Mouse (Mus musculus) hindbrain, embryonic 16.5 days (tissue): ENCODE results near the gene Tmem37. TPM values are rescaled to one million over a fixed set of nuclear protein-coding genes. Genes with fewer than 3 reads are reported as not detected.
A peak's percentile ranks its signal among the peaks of the same experiment; 100 is the strongest.

ENCODE experiments used
- ATAC-seq: fragments of 200-750 bp; cut with Nextera tagmentation; 2 replicates; pipeline ENCODE4 v1.8.0; 2017; ENCODE audit warnings: moderate TSS enrichment, moderate library complexity
- H3K27ac ChIP-seq: fragments of 300-500 bp; sonication (generic); 2 replicates; pipeline ENCODE4 v1.5.1; 2014; ENCODE audit warnings: low read depth, mild to moderate bottlenecking, control low read depth, low read length, moderate library complexity
- H3K27me3 ChIP-seq: fragments of 300-500 bp; sonication (generic); replicated peaks from 2 replicates; pipeline ENCODE4 v1.6.1; 2014; ENCODE audit warnings: low read length; ENCODE audit not compliant: control insufficient read depth, insufficient read depth
- H3K36me3 ChIP-seq: fragments of 300-500 bp; sonication (generic); 2 replicates; pipeline ENCODE4 v1.6.1; 2014; ENCODE audit warnings: mild to moderate bottlenecking, low read length, moderate library complexity, mixed read lengths; ENCODE audit not compliant: control insufficient read depth, insufficient read depth
- H3K4me1 ChIP-seq: fragments of 300-500 bp; sonication (generic); 2 replicates; pipeline ENCODE4 v1.6.1; 2014; ENCODE audit warnings: low read depth, low read length; ENCODE audit not compliant: control insufficient read depth, insufficient read depth
- H3K4me2 ChIP-seq: fragments of 300-500 bp; sonication (generic); 2 replicates; pipeline ENCODE4 v1.6.1; 2014; ENCODE audit warnings: mild to moderate bottlenecking, low read length, control low read depth, moderate library complexity
- H3K4me3 ChIP-seq: fragments of 300-500 bp; sonication (generic); 2 replicates; pipeline ENCODE4 v1.5.1; 2014; ENCODE audit warnings: mild to moderate bottlenecking, low read length, control low read depth, moderate library complexity
- H3K9ac ChIP-seq: fragments of 300-500 bp; sonication (generic); 2 replicates; pipeline ENCODE4 v1.6.1; 2014; ENCODE audit warnings: low read depth, mild to moderate bottlenecking, control low read depth, low read length, moderate library complexity
- H3K9me3 ChIP-seq: fragments of 300-500 bp; sonication (generic); 2 replicates; pipeline ENCODE4 v1.6.1; 2014; ENCODE audit warnings: mild to moderate bottlenecking, low read length, moderate library complexity; ENCODE audit not compliant: control insufficient read depth
- WGBS: fragments of 180-500 bp; shearing (Covaris S2); extraction: QIAGEN DNeasy Blood & Tissue Kit; methylation state at CpG from one replicate; pipeline ENCODE4 v1.1.7; 2014; 5-methylcytosine and 5-hydroxymethylcytosine counted together
- polyA plus RNA-seq: library from polyadenylated mRNA; unstranded; fragments of >200 nt; fragmentation: Nextera tagmentation; extraction: Ambion mirVana; gene quantifications from 2 replicates; pipeline ENCODE4 v1.2.1, GENCODE M21; 2015

Tmem37 gene
- 7.7 and 10.1 TPM in 2 replicates for polyA plus RNA-seq

DNA sequence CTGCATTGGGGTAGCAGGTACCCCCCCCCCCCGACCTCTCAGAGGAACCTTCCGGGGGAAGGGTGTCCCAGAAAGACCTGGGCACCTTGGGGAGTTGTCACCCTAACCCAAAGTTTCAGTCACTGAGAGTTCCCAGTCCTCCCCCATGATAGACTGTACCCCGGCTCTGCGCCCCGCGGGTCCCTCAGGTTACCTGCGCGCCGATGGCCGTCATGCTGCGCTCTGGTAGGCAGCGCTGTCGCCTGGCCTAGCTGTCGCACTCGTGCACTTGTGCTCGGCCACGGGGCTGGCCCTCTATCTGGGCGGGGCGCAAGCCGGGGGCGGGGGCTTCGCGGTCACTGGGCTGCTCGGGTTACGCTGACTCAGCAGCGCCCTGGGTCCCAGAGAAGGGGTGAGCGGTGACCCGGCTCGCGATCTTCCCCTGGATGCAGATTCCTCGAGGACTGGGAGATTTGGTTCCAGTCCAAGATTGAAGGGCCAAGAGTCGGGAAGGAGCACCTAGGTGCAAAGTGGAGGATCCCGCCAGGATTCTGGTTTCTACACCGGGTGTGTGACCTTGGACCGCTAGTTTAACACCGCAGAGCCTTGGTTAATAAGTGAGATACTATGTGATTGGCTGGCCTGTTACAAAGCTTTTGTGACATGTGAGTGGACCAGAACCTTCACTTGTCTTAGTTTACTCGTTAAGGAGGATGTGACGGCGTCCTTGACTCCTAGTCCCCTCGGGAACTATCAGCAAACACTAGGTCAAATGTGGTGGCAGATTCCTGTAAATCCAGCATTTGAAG, at the start of gene Tmem37:
Gene Tmem37, minus strand, starts transcription at position 556 of the 788 bp plus-strand sequence.
- WGBS, result 4% methylated on average over 40 of the region's 40 CpGs
- Histone ChIP-seq H3K4me2 (peak within 1 kb of the TSS; percentile 80), H3K9me3 (no peaks in the 10 kb centered on the region), H3K9ac (peak within 1 kb of the TSS; percentile 47), H3K27me3 (peaks cover 16% of the 10 kb centered on the region), H3K36me3 (no peaks in the 10 kb centered on the region), H3K4me1 (peaks cover 7% of the 10 kb centered on the region), H3K4me3 (peak within 1 kb of the TSS; percentile 40), H3K27ac (no peak within 1 kb of the TSS)
- ATAC-seq, result peak; percentile 67

DNA sequence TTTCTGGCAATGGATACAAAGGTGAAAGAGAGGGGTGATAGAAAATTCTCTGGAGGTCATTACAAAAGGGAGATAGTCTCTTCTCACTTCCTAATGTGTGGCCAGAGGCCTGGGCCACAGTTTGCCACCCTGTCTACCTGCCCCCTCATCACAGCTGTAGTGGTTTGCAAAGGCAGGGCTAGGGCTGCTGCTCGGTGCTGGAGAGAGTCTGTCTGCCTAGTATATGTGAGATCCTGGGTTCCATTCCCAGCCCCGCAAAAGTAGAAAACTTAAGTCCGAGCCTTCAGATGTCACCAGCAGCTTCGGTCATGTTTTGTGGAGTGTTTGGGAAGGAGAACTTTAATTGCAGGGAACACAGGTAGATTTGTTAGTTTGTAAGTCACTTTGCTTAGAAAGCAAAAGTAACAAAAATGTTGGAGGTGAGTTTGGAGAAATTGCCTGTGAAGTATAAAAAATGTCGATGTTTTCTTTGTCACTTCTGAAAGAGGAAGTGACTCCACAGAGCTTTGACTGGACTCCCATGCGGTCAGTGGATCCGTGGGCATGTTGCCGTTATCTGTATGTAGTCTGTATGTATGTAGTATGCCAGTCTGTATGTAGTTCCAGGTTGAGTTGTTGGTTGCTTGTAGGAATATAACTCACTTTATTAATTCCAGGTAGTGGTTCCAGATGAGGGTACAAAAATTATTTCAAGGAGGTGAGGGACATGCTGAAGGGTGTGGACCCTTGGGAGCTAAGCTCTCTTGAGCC, 48.9 kb upstream of the Tmem37 start:
- no peak for ATAC-seq
- no peak overlapping the region for H3K4me2 ChIP-seq
- H3K9me3 ChIP-seq, result no peaks in the 10 kb centered on the region
- H3K4me1 ChIP-seq, result peaks cover 19% of the 10 kb centered on the region
- no peaks in the 10 kb centered on the region for H3K27me3 ChIP-seq
- no peak overlapping the region for H3K27ac ChIP-seq
- no peak overlapping the region for H3K9ac ChIP-seq
- no peaks in the 10 kb centered on the region for H3K36me3 ChIP-seq
- no peak overlapping the region for H3K4me3 ChIP-seq
- WGBS, result 96% methylated on average over 8 of the region's 8 CpGs

DNA sequence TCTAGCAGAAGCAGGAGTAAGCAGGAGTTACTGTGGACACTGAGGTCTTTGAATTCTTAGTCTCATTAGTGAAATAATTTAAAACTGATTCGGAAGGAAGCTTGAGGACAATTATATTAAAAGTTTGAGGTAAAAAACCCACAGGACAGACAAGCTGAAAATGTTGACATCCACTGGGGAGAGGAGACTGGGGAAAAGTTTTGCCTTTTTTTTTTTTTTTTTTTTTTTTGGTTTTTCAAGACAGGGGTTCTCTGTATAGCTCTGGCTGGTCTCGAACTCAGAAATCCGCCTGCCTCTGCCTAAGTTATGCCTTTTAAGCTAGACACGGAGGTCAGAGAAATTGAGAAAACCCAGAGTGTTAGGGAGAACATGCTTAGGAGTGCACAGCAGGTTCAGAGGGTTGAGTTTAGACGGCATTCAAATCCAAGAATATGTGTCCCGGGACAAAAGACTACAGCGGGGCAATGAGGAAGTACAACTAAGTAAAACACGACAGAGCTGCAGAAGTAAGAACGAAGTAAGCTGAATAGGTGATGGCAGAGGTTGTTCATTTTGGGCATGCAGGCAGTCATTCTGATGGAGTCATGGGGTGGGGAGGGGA, 48.2 kb upstream of the Tmem37 start:
- WGBS, result 91% methylated on average over 9 of the region's 9 CpGs
- H3K4me2 ChIP-seq, result peak overlapping the region; percentile 79
- no peaks in the 10 kb centered on the region for H3K36me3 ChIP-seq
- H3K9ac ChIP-seq, result no peak overlapping the region
- ATAC-seq, result no peak
- no peaks in the 10 kb centered on the region for H3K27me3 ChIP-seq
- H3K4me3 ChIP-seq, result peak overlapping the region; percentile 74
- H3K4me1 ChIP-seq, result peaks cover 19% of the 10 kb centered on the region
- H3K27ac ChIP-seq, result peak overlapping the region; percentile 92; the same call in 1 of the 2 replicates
- H3K9me3 ChIP-seq, result no peaks in the 10 kb centered on the region

DNA sequence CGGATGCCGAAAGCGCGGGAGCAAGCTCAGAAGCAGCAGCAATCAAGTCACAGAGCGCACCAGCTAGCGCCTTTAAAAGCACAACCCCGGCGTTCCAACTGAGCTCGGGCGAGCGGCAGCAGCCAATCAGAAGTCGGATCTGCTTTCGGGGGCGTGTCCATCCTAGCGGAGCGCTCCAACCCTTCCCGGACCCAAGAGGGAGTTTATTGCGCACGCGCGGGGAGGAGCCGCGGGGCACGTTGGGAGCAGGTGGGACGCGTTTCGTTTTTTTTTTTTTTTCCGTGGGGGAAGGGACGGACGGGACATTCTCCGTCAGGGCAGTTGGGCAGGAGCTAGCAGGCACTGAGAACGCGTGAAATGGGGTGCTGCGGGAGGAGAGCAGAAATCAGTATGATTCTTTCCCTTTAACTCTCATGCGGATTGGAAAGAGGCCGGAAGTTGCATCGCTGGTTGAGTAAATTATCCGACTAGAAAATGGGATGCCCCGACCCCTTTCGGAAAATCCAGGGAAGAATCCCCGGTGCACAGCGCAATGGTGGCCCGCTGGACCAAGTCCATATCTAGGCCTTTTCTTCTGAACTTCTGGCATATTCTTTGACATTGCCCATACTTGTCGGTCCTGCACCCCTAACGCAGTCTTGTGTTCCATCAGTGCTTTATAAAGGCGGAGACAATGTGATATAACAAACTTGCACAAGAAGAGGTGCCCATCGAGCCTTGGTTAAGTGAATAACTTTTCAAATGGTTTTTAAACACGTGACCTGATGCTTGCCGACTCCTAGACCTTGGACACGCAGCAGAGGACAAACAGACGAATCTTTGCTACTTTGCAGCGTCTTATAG, 47.3 kb upstream of the Tmem37 start, which contains the start of the genes Dbi and 3110009E18Rik:
Gene Dbi, minus strand, starts transcription at position 110 of the 843 bp plus-strand sequence.
Gene 3110009E18Rik, plus strand, starts transcription at position 219 of the 843 bp plus-strand sequence.
- Histone ChIP-seq H3K4me1 (peaks cover 19% of the 10 kb centered on the region), H3K36me3 (peaks cover 2% of the 10 kb centered on the region; the same call in 1 of the 2 replicates), H3K27me3 (no peaks in the 10 kb centered on the region), H3K9ac (peak within 1 kb of the TSS; percentile 80), H3K27ac (peak within 1 kb of the TSS; percentile 92), H3K9me3 (no peaks in the 10 kb centered on the region), H3K4me3 (peak within 1 kb of the TSS; percentile 74), H3K4me2 (peak within 1 kb of the TSS; percentile 79)
- WGBS, result 1% methylated on average over 52 of the region's 52 CpGs
- peak; percentile 94 for ATAC-seq

DNA sequence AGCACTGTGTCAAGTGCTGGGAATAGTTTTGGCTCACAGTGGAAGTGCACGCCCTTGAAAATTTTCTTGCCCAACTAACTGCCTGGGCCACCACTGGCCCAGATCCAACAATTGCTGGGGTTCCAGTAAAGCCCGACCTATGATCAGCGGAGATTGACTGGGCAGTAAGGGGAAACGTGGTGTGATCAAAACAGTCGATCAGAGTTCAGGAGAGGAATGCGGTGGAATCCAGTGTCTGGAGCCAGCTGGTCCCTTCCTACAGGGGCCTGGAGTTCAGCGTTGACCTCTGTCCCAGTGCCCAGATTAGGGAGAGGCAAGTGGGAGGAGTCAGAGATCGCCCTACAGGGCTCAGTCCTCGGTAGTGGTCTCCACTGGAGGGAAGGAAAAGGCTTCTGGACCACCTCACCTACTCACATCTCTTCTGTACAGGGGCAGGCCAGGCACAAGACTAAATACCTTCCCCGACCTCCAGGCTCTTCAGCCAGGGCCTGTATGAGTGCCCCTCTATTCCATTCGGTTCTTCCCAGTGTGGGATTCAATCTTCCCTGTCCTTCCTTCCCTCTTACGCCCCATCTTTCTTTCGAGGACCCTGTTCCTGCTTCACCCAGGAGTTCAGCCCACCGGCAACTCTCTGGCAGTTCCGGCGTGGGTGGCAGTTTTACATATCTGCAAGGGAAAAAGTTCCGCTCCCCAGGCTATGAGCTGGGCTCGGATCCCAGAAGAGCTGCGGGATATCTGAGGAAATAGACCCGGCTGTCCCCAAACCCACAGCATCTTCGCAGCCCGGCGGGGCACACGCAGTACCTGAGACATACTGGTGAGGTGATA, 46.5 kb upstream of the Tmem37 start:
- Histone ChIP-seq H3K4me1 (peaks cover 19% of the 10 kb centered on the region), H3K4me2 (peak overlapping the region; percentile 72)

DNA sequence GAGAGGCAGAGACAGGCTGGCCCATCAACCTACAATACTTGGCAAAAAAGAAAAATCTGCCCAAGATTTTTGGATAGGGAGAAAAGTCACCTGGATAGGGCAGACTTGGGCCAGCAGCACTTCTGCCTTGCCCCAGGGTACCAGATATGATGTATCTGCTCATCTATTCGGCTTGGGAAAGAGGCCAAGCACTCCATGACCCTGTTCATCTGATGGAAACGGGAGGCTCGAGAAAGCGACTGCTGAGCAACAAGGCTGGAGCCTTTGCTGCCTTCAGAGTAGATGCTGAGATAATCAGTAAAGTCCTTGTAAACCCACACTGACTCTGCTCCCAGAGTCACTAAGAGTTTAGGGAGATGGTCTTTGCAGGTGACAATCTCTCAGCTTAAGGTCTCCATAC, 45.5 kb upstream of the Tmem37 start:
- Histone ChIP-seq H3K4me2 (peak overlapping the region; percentile 72), H3K4me3 (peak overlapping the region; percentile 74), H3K27ac (peak overlapping the region; percentile 92), H3K36me3 (peaks cover 13% of the 10 kb centered on the region), H3K9me3 (peaks cover 1% of the 10 kb centered on the region), H3K9ac (peak overlapping the region; percentile 80), H3K27me3 (no peaks in the 10 kb centered on the region), H3K4me1 (peaks cover 19% of the 10 kb centered on the region)
- WGBS, result 56% methylated on average over 4 of the region's 4 CpGs
- no peak for ATAC-seq

More for the DNA sequence above, 46.5 kb upstream of the Tmem37 start:
- H3K27me3 ChIP-seq, result no peaks in the 10 kb centered on the region
- H3K27ac ChIP-seq, result peak overlapping the region; percentile 92
- H3K4me3 ChIP-seq, result peak overlapping the region; percentile 74
- H3K9me3 ChIP-seq, result no peaks in the 10 kb centered on the region
- H3K36me3 ChIP-seq, result peaks cover 5% of the 10 kb centered on the region; the same call in 1 of the 2 replicates
- 4% methylated on average over 24 of the region's 24 CpGs for WGBS
- H3K9ac ChIP-seq, result peak overlapping the region; percentile 80
- ATAC-seq, result peak; percentile 27

DNA sequence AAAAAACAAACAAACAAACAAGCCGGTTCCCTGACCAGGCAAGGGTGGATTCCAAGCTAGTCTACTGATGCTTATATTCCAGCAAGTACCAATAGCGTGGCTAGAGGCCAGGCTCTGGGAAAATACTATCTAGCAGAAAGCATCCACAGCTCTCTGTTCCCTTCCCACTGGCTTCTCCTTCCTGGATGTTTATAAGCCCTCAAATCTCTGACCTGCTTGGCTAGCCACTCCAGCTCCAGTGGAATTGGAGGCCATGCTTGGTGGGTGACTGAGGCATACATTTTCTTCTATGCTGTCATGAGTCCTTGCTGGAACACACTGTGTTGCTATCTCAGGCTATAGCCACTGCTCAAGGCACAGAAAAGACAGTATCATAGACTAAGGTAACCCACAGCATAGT, 45.0 kb upstream of the Tmem37 start:
- H3K27ac ChIP-seq, result peak overlapping the region; percentile 92
- H3K4me1 ChIP-seq, result peaks cover 19% of the 10 kb centered on the region
- H3K4me2 ChIP-seq, result peak overlapping the region; percentile 72
- ATAC-seq, result no peak
- H3K27me3 ChIP-seq, result no peaks in the 10 kb centered on the region
- peak overlapping the region; percentile 43 for H3K9ac ChIP-seq
- H3K9me3 ChIP-seq, result peaks cover 4% of the 10 kb centered on the region
- H3K4me3 ChIP-seq, result peak overlapping the region; percentile 74
- peaks cover 16% of the 10 kb centered on the region for H3K36me3 ChIP-seq
- WGBS, result 74% methylated on average over 2 of the region's 2 CpGs

DNA sequence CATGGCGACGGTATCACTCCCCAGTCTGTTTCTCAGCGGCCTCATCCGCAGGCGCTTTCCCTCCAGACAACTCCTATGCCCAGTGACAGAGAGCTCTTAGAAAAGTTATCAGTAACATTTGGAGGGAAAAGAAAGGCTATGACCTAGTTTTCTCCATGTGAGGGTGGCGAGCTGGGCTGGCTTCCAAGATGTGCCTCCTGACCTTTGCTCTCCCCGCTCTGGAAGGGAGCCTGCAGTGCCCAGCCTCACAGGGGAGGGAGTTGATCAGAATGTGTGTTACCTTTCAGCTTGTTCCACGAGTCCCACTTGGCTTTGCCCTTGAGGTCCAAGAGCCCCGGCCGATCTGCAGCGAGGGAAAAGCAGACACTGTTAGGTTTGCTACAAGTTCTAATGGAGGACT, 42.2 kb upstream of the Tmem37 start:
- peak; percentile 5 for ATAC-seq
- no peak overlapping the region; the same call in 1 of the 2 replicates for H3K4me3 ChIP-seq
- no peaks in the 10 kb centered on the region for H3K27me3 ChIP-seq
- 69% methylated on average over 11 of the region's 11 CpGs for WGBS
- peak overlapping the region; percentile 31 for H3K4me2 ChIP-seq
- peak overlapping the region; percentile 82 for H3K27ac ChIP-seq
- H3K4me1 ChIP-seq, result peaks cover 14% of the 10 kb centered on the region
- H3K9me3 ChIP-seq, result peaks cover 4% of the 10 kb centered on the region
- H3K36me3 ChIP-seq, result peaks cover 24% of the 10 kb centered on the region
- no peak overlapping the region for H3K9ac ChIP-seq
